Mouse (Mus musculus) monocyte, adult 5-6 weeks (primary cell): Measurements from ENCODE around the gene Ier3. TPM values are rescaled to one million over a fixed set of nuclear protein-coding genes. Genes with fewer than 3 reads are reported as not detected.

Experiments
- ATAC-seq: fragments of 153-309, 156-312 bp; replicated peaks from 2 replicates; pipeline ENCODE4 v1.8.0; 2017; ENCODE audit warnings: mild to moderate bottlenecking; ENCODE audit not compliant: low TSS enrichment, insufficient number of reproducible peaks, severe bottlenecking, poor library complexity, low FRiP score
- total RNA-seq: library from RNA; stranded (forward); fragments of 200-1000, 200-491, 200-594 nt; gene quantifications from 3 replicates; pipeline ENCODE4 v1.2.3, GENCODE M21; 2017

Gene Ier3
- total RNA-seq, 1 experiment from 2014 or later, result 52.8 TPM

GRCm38 (mm10) chr17:35808073-35808472 lies 13.4 kb upstream of the Ier3 start:
- 0 out of 2 replicates have a peak, but pooled peaks have one; percentile 27 for ATAC-seq

GRCm38 (mm10) chr17:35809395-35809794 lies 12.1 kb upstream of the Ier3 start:
- no peak for ATAC-seq

- ATAC-seq, result no peak
Measured at GRCm38 (mm10) chr17:35810900-35811648, 10.4 kb upstream of the Ier3 start.

GRCm38 (mm10) chr17:35812307-35812706 lies 9.2 kb upstream of the Ier3 start:
- ATAC-seq, result no peak

- ATAC-seq, result no peak
Measured at GRCm38 (mm10) chr17:35812736-35813135, 8.7 kb upstream of the Ier3 start.

GRCm38 (mm10) chr17:35813245-35813647 lies 8.2 kb upstream of the Ier3 start:
- ATAC-seq, result peak; percentile 54

- no peak; the same call in 1 of the 2 replicates for ATAC-seq
Measured at GRCm38 (mm10) chr17:35813653-35814052, 7.8 kb upstream of the Ier3 start.

GRCm38 (mm10) chr17:35814678-35815077 lies 6.8 kb upstream of the Ier3 start:
- ATAC-seq, result no peak

GRCm38 (mm10) chr17:35815836-35816235 lies 5.6 kb upstream of the Ier3 start:
- no peak for ATAC-seq

- no peak for ATAC-seq
Measured at GRCm38 (mm10) chr17:35816686-35817085, 4.8 kb upstream of the Ier3 start.

- no peak for ATAC-seq
Measured at GRCm38 (mm10) chr17:35817226-35817625, 4.3 kb upstream of the Ier3 start.

- ATAC-seq, result no peak
Measured at GRCm38 (mm10) chr17:35820111-35820510, 1.4 kb upstream of the Ier3 start.

- no peak for ATAC-seq
Measured at GRCm38 (mm10) chr17:35822564-35822963, 1.1 kb downstream of the Ier3 start.

- ATAC-seq, result peak; percentile 87
Measured at GRCm38 (mm10) chr17:35822964-35823937, 1.8 kb downstream of the Ier3 start, which contains the start of gene Flot1. Flot1 (plus strand) TSS chr17:35823230.

GRCm38 (mm10) chr17:35824402-35824801 lies 2.9 kb downstream of the Ier3 start:
- no peak for ATAC-seq

- ATAC-seq, result no peak
Measured at GRCm38 (mm10) chr17:35825109-35825850, 3.8 kb downstream of the Ier3 start.

- peak; percentile 88 for ATAC-seq
Measured at GRCm38 (mm10) chr17:35829737-35830136, 8.3 kb downstream of the Ier3 start.

- no peak for ATAC-seq
Measured at GRCm38 (mm10) chr17:35832400-35833238, 11.1 kb downstream of the Ier3 start.
